Mouse (Mus musculus) kidney, adult 2 months (tissue): ENCODE results near the gene Ceacam20. TPM values are rescaled to one million over a fixed set of nuclear protein-coding genes. Genes with fewer than 3 reads are reported as not detected.

Source experiments
- DNase-seq: peaks from one replicate; pipeline ENCODE4 v3.0.0; 2021
- H3K27ac ChIP-seq: fragments of 200-500 bp; 2 replicates; pipeline ENCODE4 v1.5.1; 2012; ENCODE audit warnings: low read depth, low read length, control low read depth, inconsistent platforms; ENCODE audit not compliant: insufficient read depth
- H3K27me3 ChIP-seq: fragments of 200-500 bp; replicated peaks from 2 replicates; pipeline ENCODE4 v1.6.1; 2012; ENCODE audit warnings: mild to moderate bottlenecking, moderate library complexity, low read length, inconsistent platforms; ENCODE audit not compliant: control insufficient read depth, insufficient read depth
- H3K36me3 ChIP-seq: fragments of 200-500 bp; 2 replicates; pipeline ENCODE4 v1.6.1; 2012; ENCODE audit warnings: mild to moderate bottlenecking, moderate library complexity, low read length, inconsistent platforms; ENCODE audit not compliant: control insufficient read depth, insufficient read depth
- H3K4me1 ChIP-seq: fragments of 200-500 bp; 2 replicates; pipeline ENCODE4 v1.6.1; 2011; ENCODE audit warnings: low read length; ENCODE audit not compliant: control insufficient read depth, insufficient read depth
- H3K4me3 ChIP-seq: fragments of 200-500 bp; 2 replicates; pipeline ENCODE4 v1.5.1; 2011; ENCODE audit warnings: mild to moderate bottlenecking, low read depth, low read length, control low read depth; ENCODE audit not compliant: insufficient read depth
- CTCF ChIP-seq: fragments of 200-500 bp; conservative IDR thresholded peaks from 2 replicates; pipeline ENCODE4 v1.5.1; 2011; ENCODE audit warnings: low read depth, mild to moderate bottlenecking, control low read depth, low read length, moderate library complexity, mixed read lengths; ENCODE audit not compliant: insufficient read depth, insufficient read length
- POLR2A ChIP-seq: fragments of 200-500 bp; IDR thresholded peaks from one replicate; pipeline ENCODE4 v1.6.1; 2011; ENCODE audit warnings: low read depth, low read length, control low read depth
- WGBS: fragments of 180-500 bp; shearing (Covaris S2); methylation state at CpG from one replicate; pipeline ENCODE4 v1.1.7; 2018; 5-methylcytosine and 5-hydroxymethylcytosine counted together
- polyA plus RNA-seq: library from polyadenylated mRNA; depleted of rRNA; stranded (reverse); fragments of >200 nt; gene quantifications from 2 replicates; pipeline ENCODE4 v1.2.3, GENCODE M21; 2012; rRNA removed

Gene Ceacam20
- polyA plus RNA-seq: 0.03 TPM in 1 of 2 replicates, not detected in the other

- Histone ChIP-seq H3K27ac (no peak within 1 kb of the TSS), H3K4me1 (no peaks in the 10 kb centered on the region), H3K27me3 (no peaks in the 10 kb centered on the region), H3K36me3 (no peaks in the 10 kb centered on the region), H3K4me3 (no peak within 1 kb of the TSS)
- TF ChIP-seq CTCF: no peak
- TF ChIP-seq POLR2A: no peak
- 56% methylated on average over 7 of the region's 7 CpGs for WGBS
- peak; percentile 69 for DNase-seq
Measured at GRCm38 (mm10) chr7:19964985-19965579, at the start of gene Ceacam20. Ceacam20 (plus strand) TSS chr7:19965412.

GRCm38 (mm10) chr7:19920166-19920505 lies 45.1 kb upstream of the Ceacam20 start:
- H3K36me3 ChIP-seq: no peaks in the 10 kb centered on the region
- no peak for DNase-seq
- TF ChIP-seq POLR2A (no peak), CTCF (no peak)
- WGBS: 26% methylated on average over 4 of the region's 4 CpGs
- H3K27ac ChIP-seq: peak overlapping the region; percentile 7; the same call in 1 of the 2 replicates
- H3K4me3 ChIP-seq: peak overlapping the region; percentile 84
- no peaks in the 10 kb centered on the region for H3K27me3 ChIP-seq
- H3K4me1 ChIP-seq: no peaks in the 10 kb centered on the region

- Histone ChIP-seq H3K27ac (peak within 1 kb of the TSS; percentile 69), H3K27me3 (no peaks in the 10 kb centered on the region), H3K4me3 (peak within 1 kb of the TSS; percentile 84), H3K36me3 (no peaks in the 10 kb centered on the region), H3K4me1 (no peaks in the 10 kb centered on the region)
- under 1% methylated on average over 60 of the region's 60 CpGs for WGBS
- DNase-seq: peak; percentile 91
- TF ChIP-seq CTCF (0 out of 2 replicates have a peak, but pooled peaks have one; percentile 20), POLR2A (peak; percentile 71)
Measured at GRCm38 (mm10) chr7:19920506-19921261, 44.5 kb upstream of the Ceacam20 start, which contains the start of gene Pvr. Pvr (minus strand) TSS chr7:19921160.

- WGBS: 44% methylated on average over 2 of the region's 2 CpGs
- H3K4me3 ChIP-seq: no peak overlapping the region
- no peak for DNase-seq
- no peaks in the 10 kb centered on the region for H3K27me3 ChIP-seq
- H3K27ac ChIP-seq: no peak overlapping the region
- no peaks in the 10 kb centered on the region for H3K36me3 ChIP-seq
- TF ChIP-seq POLR2A: no peak
- no peak for TF ChIP-seq CTCF
- no peaks in the 10 kb centered on the region for H3K4me1 ChIP-seq
Measured at GRCm38 (mm10) chr7:19923354-19923753, 41.9 kb upstream of the Ceacam20 start.

GRCm38 (mm10) chr7:19923797-19924196 lies 41.4 kb upstream of the Ceacam20 start:
- TF ChIP-seq CTCF (no peak), POLR2A (no peak)
- DNase-seq: peak; percentile 40
- WGBS: 29% methylated on average over 11 of the region's 15 CpGs
- Histone ChIP-seq H3K27ac (no peak overlapping the region), H3K27me3 (no peaks in the 10 kb centered on the region), H3K36me3 (no peaks in the 10 kb centered on the region), H3K4me1 (no peaks in the 10 kb centered on the region), H3K4me3 (no peak overlapping the region)

GRCm38 (mm10) chr7:19925376-19925775 lies 39.8 kb upstream of the Ceacam20 start:
- no peak overlapping the region for H3K27ac ChIP-seq
- H3K4me3 ChIP-seq: no peak overlapping the region
- no peaks in the 10 kb centered on the region for H3K36me3 ChIP-seq
- DNase-seq: no peak
- H3K4me1 ChIP-seq: no peaks in the 10 kb centered on the region
- no peaks in the 10 kb centered on the region for H3K27me3 ChIP-seq
- 77% methylated on average over 1 of the region's 1 CpGs for WGBS
- TF ChIP-seq CTCF (no peak), POLR2A (no peak)

GRCm38 (mm10) chr7:19926849-19927480 lies 38.2 kb upstream of the Ceacam20 start:
- Histone ChIP-seq H3K4me3 (no peak overlapping the region), H3K4me1 (no peaks in the 10 kb centered on the region), H3K27ac (peak overlapping the region; percentile 35; the same call in 1 of the 2 replicates), H3K27me3 (no peaks in the 10 kb centered on the region), H3K36me3 (no peaks in the 10 kb centered on the region)
- no peak for TF ChIP-seq CTCF
- TF ChIP-seq POLR2A: no peak
- DNase-seq: peak; percentile 74
- WGBS: 49% methylated on average over 2 of the region's 2 CpGs
